ENCODE assay signal across 8 mouse cellular contexts in the genomic region with DNA sequence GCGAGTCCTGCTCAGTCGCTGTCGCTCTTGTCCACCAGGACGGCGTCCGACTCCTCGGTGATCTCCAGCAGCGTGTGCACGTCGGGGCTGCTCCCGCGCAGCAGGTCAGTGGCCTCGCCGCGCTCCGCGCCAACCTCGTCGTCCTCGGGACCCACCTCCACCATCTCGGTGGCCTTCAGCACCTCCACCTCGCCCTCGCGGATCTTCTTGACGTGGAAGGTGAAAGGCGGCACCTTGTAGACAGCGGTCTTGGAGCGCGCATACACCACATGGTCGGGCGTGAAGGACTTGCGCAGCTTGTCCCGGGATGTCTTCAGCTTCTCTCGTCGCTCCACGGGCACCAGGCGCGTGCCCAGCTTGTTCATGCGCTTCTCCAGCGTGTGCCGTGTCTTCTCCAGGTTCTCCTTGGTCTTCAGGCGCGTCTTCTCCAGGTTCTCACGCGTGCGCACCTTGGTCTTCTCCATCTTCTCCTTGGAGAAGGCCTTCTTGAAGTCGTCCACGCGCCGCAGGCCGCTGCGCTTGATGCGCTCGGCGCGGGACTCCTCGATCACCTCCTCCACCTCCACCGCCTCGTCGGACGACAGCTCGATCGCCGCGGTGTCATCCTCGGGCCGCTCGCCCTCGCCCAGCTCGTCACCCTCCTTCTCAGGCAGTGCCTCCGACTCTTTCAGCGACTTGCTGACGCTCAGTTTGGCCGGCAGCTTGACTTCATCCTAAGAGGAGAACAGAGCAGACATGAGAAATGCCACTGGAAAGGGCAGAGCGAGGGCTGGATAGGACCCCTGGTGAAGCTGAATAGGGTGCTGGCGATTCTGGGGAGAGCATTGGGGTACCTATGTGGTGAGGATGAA. TPM values are rescaled to one million over a fixed set of nuclear protein-coding genes. Genes with fewer than 3 reads are reported as not detected.
A peak's percentile ranks its signal among the peaks of the same experiment; 100 is the strongest.
DNase-seq lines count a peak whose midpoint lies in the region; ATAC-seq and TF ChIP-seq lines count a peak whose summit lies in the region.

No protein-coding gene starts in this region.

- H3K4me1 ChIP-seq in liver, embryonic 14.5 days (replicated peaks; ENCODE audit: control insufficient read depth in 2 of 2, insufficient read depth in 2 of 2, low read length in 1 of 2), result peaks cover 7 to 13% of the 10 kb centered on the region in 2 experiments; a peak in 3 of 4 replicates

- H3K27me3 ChIP-seq in liver, embryonic 14.5 days (ENCODE audit: control insufficient read depth, insufficient read depth, low read length), result no peaks in the 10 kb centered on the region

- no peak overlapping the region for H3K9ac ChIP-seq in liver, embryonic 14.5 days (replicated peaks)

- 0 out of 2 replicates have a peak, but pooled peaks have one; percentile 21 for ATAC-seq in liver, embryonic 14.5 days (ENCODE audit: insufficient read depth)

- no peaks in the 10 kb centered on the region for H3K9me3 ChIP-seq in liver, embryonic 14.5 days (ENCODE audit: control insufficient read depth, low read length)

- peak; percentile 45 for DNase-seq in adrenal gland, adult 2 months
- no peak for DNase-seq in adrenal gland, postnatal 36 days
- DNase-seq in thymus, postnatal 4 days, result peak; percentile 39
- no peak for DNase-seq in thymus, adult 18-20 months
- no peak for DNase-seq in liver, embryonic 14.5 days (ENCODE audit: low read depth in 3 of 3, low spot score in 3 of 3)
- DNase-seq in frontal cortex, postnatal 10 days (ENCODE audit: low spot score in 2 of 2), result no peak
- DNase-seq in frontal cortex, postnatal 36 days (ENCODE audit: low spot score in 2 of 2), result no peak
- DNase-seq in layer of hippocampus, adult 18-20 months (ENCODE audit: low spot score in 2 of 2), result no peak

- no peak for TF ChIP-seq EP300 in liver, embryonic 14.5 days (IDR thresholded peaks at IDR 0.05; ENCODE audit: low read depth)

- H3K4me2 ChIP-seq in liver, embryonic 14.5 days (ENCODE audit: low read depth), result peak overlapping the region; percentile 5

- H3K4me3 ChIP-seq in liver, embryonic 14.5 days (ENCODE audit: insufficient read depth in 1 of 2, low read depth in 2 of 2, low read length in 2 of 2), result no peak overlapping the region

- no peaks in the 10 kb centered on the region for H3K36me3 ChIP-seq in liver, embryonic 14.5 days (replicated peaks; ENCODE audit: control insufficient read depth, insufficient read depth, low read depth)

- H3K27ac ChIP-seq in liver, embryonic 14.5 days, result no peak overlapping the region

- TF ChIP-seq CTCF in liver, embryonic 14.5 days (IDR thresholded peaks at IDR 0.05; ENCODE audit: low read depth), result no peak

- 55% methylated on average over 75 of the region's 76 CpGs for WGBS in liver, embryonic 14.5 days (ENCODE audit: insufficient replicate concordance)

RNA-seq across cellular contexts. Expression of a gene that starts 11.8 kb away (rescaled TPM):
- 100 to 1,000 TPM; 236 to 425 TPM for total RNA-seq in adrenal gland, adult 2 months (2021)
- polyA plus RNA-seq in adrenal gland, adult 2 months (2012; rRNA removed), result 193 and 219 TPM in 2 replicates
- total RNA-seq in adrenal gland, postnatal 36 days (2021), result 100 to 1,000 TPM; 307 to 340 TPM
- polyA plus RNA-seq in liver, embryonic 14.5 days (2012; rRNA removed), result 5.0 and 7.0 TPM in 2 replicates
- polyA plus RNA-seq in liver, embryonic 14.5 days (2014; fragmentation: Nextera tagmentation; extraction: Ambion mirVana), result 8.1 and 8.7 TPM in 2 replicates
- total RNA-seq in layer of hippocampus, adult 18-20 months (2021), result 10 to 100 TPM; 15.8 to 16.0 TPM

RNA-seq across cellular contexts. Expression of a gene that starts 19.5 kb away (rescaled TPM):
- total RNA-seq in adrenal gland, adult 2 months (2021), result 10 to 100 TPM; 76.6 to 79.4 TPM
- polyA plus RNA-seq in adrenal gland, adult 2 months (2012; rRNA removed), result 45.4 and 54.9 TPM in 2 replicates
- total RNA-seq in adrenal gland, postnatal 36 days (2021), result 100 to 1,000 TPM in 1 of 2 experiments, 10 to 100 TPM in 1; 74.2 to 109 TPM
- 15.0 and 17.7 TPM in 2 replicates for polyA plus RNA-seq in liver, embryonic 14.5 days (2012; rRNA removed)
- 27.2 and 27.4 TPM in 2 replicates for polyA plus RNA-seq in liver, embryonic 14.5 days (2014; fragmentation: Nextera tagmentation; extraction: Ambion mirVana)
- total RNA-seq in layer of hippocampus, adult 18-20 months (2021), result 10 to 100 TPM; 35.5 to 35.9 TPM

RNA-seq across cellular contexts. Expression of a gene that starts 50.4 kb away (rescaled TPM):
- 100 to 1,000 TPM; 116 to 159 TPM for total RNA-seq in adrenal gland, adult 2 months (2021)
- polyA plus RNA-seq in adrenal gland, adult 2 months (2012; rRNA removed), result 77.9 and 98.0 TPM in 2 replicates
- 100 to 1,000 TPM; 122 to 148 TPM for total RNA-seq in adrenal gland, postnatal 36 days (2021)
- 28.3 and 29.5 TPM in 2 replicates for polyA plus RNA-seq in liver, embryonic 14.5 days (2012; rRNA removed)
- polyA plus RNA-seq in liver, embryonic 14.5 days (2014; fragmentation: Nextera tagmentation; extraction: Ambion mirVana), result 37.8 and 40.3 TPM in 2 replicates
- total RNA-seq in layer of hippocampus, adult 18-20 months (2021), result 100 to 1,000 TPM; 421 to 426 TPM

Comparison
In these comparisons a context has a peak if more than half of its experiments do, and no peak if none do; other contexts are left out.
1. DNase-seq: peak in adrenal gland, adult 2 months (single experiment) and thymus, postnatal 4 days (single experiment); none in adrenal gland, postnatal 36 days (0 of 2), thymus, adult 18-20 months (0 of 2), liver, embryonic 14.5 days (0 of 3), frontal cortex, postnatal 10 days (0 of 2), frontal cortex, postnatal 36 days (0 of 2) and layer of hippocampus, adult 18-20 months (0 of 2).
2. RNA of a gene that starts 11.8 kb away (total RNA-seq): 236 to 425 TPM in adrenal gland, adult 2 months and 307 to 340 TPM in adrenal gland, postnatal 36 days; 15.8 to 16.0 TPM in layer of hippocampus, adult 18-20 months; every median in the first group is over 10 times any median in the second.